Mouse (Mus musculus) limb, embryonic 10.5 days (tissue): ENCODE data around the gene Plppr3. TPM values are rescaled to one million over a fixed set of nuclear protein-coding genes. Genes with fewer than 3 reads are reported as not detected.
A peak's percentile ranks its signal among the peaks of the same experiment; 100 is the strongest.

Experiments used
- DNase-seq: peaks from one replicate; pipeline ENCODE4 v3.0.0-alpha.2; 2017; ENCODE audit warnings: low spot score
- H3K27ac ChIP-seq: fragments of 300-500 bp; sonication (generic); 2 replicates; pipeline ENCODE4 v1.5.1; 2016; ENCODE audit warnings: mild to moderate bottlenecking
- H3K27me3 ChIP-seq: fragments of 300-500 bp; sonication (generic); 2 replicates; pipeline ENCODE4 v1.6.1; 2016; ENCODE audit warnings: low read depth, mild to moderate bottlenecking; ENCODE audit not compliant: poor library complexity, severe bottlenecking
- H3K36me3 ChIP-seq: fragments of 300-500 bp; sonication (generic); 2 replicates; pipeline ENCODE4 v1.6.1; 2016; ENCODE audit warnings: mild to moderate bottlenecking, moderate library complexity
- H3K4me1 ChIP-seq: fragments of 300-500 bp; sonication (generic); 2 replicates; pipeline ENCODE4 v1.6.1; 2016
- H3K4me3 ChIP-seq: fragments of 300-500 bp; sonication (generic); 2 replicates; pipeline ENCODE4 v1.5.1; 2016; ENCODE audit warnings: mild to moderate bottlenecking, moderate library complexity
- H3K9me3 ChIP-seq: fragments of 300-500 bp; sonication (generic); replicated peaks from 2 replicates; pipeline ENCODE4 v1.6.1; 2016; ENCODE audit warnings: mild to moderate bottlenecking
- WGBS: fragments of 180-500 bp; shearing (Covaris S2); methylation state at CpG from one replicate; pipeline ENCODE4 v1.1.7; 2016; 5-methylcytosine and 5-hydroxymethylcytosine counted together
- polyA plus RNA-seq: library from polyadenylated mRNA; unstranded; fragments of >200 nt; fragmentation: Nextera tagmentation; extraction: Ambion mirVana; gene quantifications from 2 replicates; pipeline ENCODE4 v1.2.1, GENCODE M21; 2016

Plppr3 gene
- polyA plus RNA-seq = 108 and 140 TPM in 2 replicates

DNA sequence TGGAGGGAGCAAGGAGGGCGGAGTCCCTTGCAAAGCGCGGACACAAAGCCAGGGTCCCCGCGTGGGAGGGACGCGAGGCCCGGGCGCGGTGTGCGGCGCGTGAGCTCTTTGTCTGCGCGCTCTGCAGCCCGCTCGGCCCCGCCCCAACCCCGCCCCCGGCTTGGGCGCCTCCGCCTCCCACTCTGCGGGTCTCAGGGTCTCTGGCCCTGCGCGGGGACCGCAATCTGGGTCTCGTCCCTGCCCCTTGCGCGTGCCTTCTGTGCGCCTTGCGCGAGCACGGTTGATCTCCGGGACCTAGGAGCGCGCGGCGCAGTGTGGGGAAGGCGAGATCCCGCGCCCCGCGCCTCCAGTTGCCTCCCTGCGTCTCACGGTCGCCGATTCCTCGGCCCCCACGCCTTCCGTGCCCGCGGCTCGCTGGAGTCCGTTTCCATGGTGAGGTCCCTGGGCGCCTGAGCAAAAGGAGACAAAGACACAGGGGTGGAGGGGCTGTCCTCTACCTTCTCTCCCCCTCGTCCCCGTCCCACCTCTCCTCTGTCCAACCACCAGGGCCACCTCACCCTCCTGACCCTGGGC is at the start of gene Plppr3, which contains the start of gene Prtn3:
TSS of gene Plppr3 (minus strand) at position 345 of the 573 bp plus-strand sequence.
TSS of gene Prtn3 (plus strand) at position 187 of the 573 bp plus-strand sequence.
- Histone ChIP-seq H3K36me3 (peaks cover 34% of the 10 kb centered on the region), H3K9me3 (no peaks in the 10 kb centered on the region), H3K27ac (peak within 1 kb of the TSS; percentile 98), H3K4me1 (peaks cover 48% of the 10 kb centered on the region), H3K4me3 (peak within 1 kb of the TSS; percentile 88), H3K27me3 (0 out of 2 replicates have a peak, but pooled peaks cover 4% of the 10 kb centered on the region)
- peak; percentile 89 for DNase-seq
- under 1% methylated on average over 56 of the region's 57 CpGs for WGBS

DNA sequence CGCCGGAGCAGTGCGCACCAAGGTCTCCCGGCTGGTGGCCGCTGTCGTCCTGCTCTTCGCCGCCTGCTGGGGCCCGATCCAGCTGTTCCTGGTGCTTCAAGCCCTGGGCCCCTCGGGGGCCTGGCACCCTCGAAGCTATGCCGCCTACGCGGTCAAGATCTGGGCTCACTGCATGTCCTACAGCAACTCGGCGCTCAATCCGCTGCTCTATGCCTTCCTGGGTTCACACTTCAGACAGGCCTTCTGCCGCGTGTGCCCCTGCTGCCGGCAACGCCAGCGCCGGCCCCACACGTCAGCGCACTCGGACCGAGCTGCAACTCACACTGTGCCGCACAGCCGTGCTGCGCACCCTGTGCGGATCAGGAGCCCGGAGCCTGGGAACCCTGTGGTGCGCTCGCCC is 47.1 kb upstream of the Plppr3 start:
- Histone ChIP-seq H3K27me3 (peaks cover 72% of the 10 kb centered on the region), H3K4me3 (peak overlapping the region; percentile 43), H3K27ac (no peak overlapping the region; the same call in 1 of the 2 replicates), H3K4me1 (peaks cover 64% of the 10 kb centered on the region), H3K9me3 (no peaks in the 10 kb centered on the region), H3K36me3 (no peaks in the 10 kb centered on the region)
- 1% methylated on average over 34 of the region's 34 CpGs for WGBS
- peak; percentile 65 for DNase-seq

DNA sequence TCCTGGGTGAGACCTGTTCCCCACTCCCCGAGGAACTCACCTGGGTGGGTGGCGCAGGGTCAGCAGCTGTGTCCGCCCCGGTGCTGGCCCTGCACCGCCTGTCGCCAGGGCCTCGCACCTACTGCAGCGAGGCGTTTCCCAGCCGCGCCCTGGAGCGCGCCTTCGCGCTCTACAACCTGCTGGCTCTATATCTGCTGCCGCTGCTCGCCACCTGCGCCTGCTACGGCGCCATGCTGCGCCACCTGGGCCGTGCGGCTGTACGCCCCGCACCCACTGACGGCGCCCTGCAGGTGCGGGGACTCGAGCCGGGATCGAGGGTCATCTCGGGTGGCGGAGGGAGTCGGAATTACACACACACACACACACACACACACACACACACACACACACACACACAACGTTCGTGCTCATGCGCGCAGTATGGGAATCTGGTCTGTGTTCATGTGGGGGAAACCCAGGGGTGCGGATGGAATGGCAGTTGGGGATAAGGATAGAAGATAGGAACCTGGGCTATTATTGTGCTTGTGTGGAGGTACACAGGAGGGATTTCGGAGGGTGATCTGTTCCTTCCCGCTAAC is 46.6 kb upstream of the Plppr3 start, which contains the start of gene R3hdm4:
TSS of gene R3hdm4 (minus strand) at position 251 of the 578 bp plus-strand sequence.
- H3K27ac ChIP-seq = no peak within 1 kb of the TSS; the same call in 1 of the 2 replicates
- H3K9me3 ChIP-seq = no peaks in the 10 kb centered on the region
- H3K27me3 ChIP-seq = peaks cover 72% of the 10 kb centered on the region
- H3K36me3 ChIP-seq = no peaks in the 10 kb centered on the region
- peaks cover 63% of the 10 kb centered on the region for H3K4me1 ChIP-seq
- 6% methylated on average over 41 of the region's 41 CpGs for WGBS
- no peak for DNase-seq
- peak within 1 kb of the TSS; percentile 43 for H3K4me3 ChIP-seq

DNA sequence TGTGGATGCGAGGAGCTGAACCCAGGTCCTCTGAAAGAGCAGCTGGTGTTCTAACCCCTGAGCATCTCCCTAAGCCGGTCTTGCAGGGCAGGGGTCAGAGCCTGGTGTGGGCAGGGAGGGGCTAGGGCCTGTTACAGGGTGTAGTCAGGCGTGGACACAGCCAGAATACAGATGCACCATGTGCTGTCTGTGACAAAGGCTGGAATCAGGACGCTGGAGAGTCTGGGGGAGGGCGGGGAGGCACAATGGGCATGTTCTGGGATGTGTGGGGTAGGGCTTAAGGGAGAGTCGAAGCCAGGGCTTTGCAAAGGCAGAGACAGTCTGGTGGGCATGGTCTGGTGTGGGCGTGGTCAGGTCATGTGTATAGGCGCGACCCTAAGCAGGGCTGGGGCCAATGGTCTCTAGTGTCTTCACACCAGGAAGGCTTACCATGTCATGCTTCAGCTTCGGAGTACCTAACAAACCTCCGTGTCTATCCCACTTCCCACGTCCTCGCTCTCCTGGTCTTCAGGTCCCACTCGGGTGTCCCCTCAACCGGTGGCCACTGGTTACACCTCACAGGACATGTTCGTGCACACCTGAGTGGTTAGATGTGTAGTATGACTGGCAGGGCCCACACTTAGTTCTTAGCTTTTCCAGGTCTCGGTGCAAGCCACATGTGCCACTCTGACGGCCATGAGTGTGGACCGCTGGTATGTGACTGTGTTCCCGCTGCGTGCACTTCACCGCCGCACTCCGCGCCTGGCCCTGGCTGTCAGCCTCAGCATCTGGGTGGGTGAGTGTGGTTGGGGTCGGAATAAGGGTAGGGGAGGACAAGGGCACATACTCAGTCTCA is 45.8 kb upstream of the Plppr3 start:
- DNase-seq = no peak

DNA sequence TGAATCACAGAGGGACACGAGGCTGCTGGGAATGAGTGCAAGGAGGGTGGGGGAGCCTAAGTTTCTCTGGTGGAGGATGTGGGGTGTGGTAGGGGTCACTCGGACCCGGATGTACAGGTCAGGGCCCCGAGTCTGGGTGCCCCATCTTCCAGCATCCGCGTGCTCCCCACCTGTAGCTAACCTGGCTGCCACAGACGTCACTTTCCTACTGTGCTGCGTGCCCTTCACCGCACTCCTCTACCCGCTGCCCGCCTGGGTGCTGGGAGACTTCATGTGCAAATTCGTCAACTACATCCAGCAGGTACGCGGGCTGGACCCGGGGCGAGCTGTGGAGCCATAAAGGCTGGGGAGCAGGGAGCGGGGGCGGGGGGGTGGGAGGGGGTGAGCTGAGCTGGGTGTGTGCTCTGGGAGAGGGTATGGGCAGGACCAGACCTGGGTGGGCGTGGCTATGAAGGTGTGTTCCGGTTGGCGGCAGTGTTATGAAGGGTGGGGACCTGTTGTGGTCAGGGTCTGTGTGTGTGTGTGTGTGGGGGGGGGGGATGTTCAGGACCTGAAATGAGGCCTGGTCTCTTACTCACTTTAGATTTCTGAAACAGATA is 44.9 kb upstream of the Plppr3 start:
- WGBS = 5% methylated on average over 21 of the region's 21 CpGs
- H3K4me1 ChIP-seq = peaks cover 74% of the 10 kb centered on the region

More for the DNA sequence above, 45.8 kb upstream of the Plppr3 start:
- Histone ChIP-seq H3K4me3 (peak overlapping the region; percentile 43), H3K9me3 (no peaks in the 10 kb centered on the region), H3K27ac (no peak overlapping the region), H3K36me3 (no peaks in the 10 kb centered on the region), H3K4me1 (peaks cover 65% of the 10 kb centered on the region), H3K27me3 (peaks cover 72% of the 10 kb centered on the region)
- WGBS = 20% methylated on average over 26 of the region's 26 CpGs

DNA sequence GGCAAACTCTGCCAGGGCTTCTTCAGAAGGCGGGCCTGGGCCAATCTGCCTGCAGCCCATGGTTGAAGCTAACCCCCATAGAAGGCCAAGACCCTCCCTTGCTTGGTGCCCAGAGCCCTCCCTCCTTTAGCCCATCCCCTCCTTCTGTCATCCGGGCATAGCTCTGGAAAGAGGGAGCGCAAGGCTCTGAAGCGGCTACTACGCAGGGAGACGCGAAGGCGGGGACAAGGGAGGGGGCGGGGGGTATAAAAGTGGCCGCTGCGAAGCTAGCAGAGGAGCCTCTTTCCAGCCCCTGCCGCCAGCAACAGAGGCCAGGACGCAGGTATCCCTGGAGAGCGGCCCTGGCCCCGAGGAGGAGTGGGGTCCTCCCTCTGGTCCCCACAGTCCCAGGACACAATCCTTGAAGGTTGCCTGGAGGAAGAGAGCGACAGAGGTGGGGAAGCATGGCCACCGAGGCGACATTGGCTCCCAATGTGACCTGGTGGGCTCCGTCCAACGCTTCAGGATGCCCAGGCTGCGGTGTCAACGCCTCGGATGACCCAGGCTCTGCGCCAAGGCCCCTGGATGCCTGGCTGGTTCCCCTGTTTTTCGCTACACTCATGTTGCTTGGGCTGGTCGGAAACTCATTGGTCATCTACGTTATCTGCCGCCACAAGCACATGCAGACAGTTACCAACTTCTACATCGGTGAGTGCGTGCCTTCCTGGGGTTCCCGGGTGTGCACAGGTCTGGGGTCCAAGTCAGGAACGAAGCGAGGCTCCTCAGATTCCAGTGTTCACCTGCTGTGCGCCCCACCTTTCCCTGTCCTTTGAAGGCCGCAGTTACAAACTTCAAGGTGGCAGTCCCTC is 44.0 kb upstream of the Plppr3 start:
- Histone ChIP-seq H3K4me3 (peak overlapping the region; percentile 43), H3K27me3 (peaks cover 64% of the 10 kb centered on the region), H3K27ac (peak overlapping the region; percentile 14; the same call in 1 of the 2 replicates), H3K9me3 (no peaks in the 10 kb centered on the region), H3K36me3 (peaks cover 9% of the 10 kb centered on the region; the same call in 1 of the 2 replicates), H3K4me1 (peaks cover 78% of the 10 kb centered on the region)
- WGBS = 5% methylated on average over 35 of the region's 35 CpGs
- peak; percentile 52 for DNase-seq

More for the DNA sequence above, 44.9 kb upstream of the Plppr3 start:
- Histone ChIP-seq H3K4me3 (peak overlapping the region; percentile 43), H3K27ac (no peak overlapping the region), H3K27me3 (peaks cover 72% of the 10 kb centered on the region), H3K9me3 (no peaks in the 10 kb centered on the region), H3K36me3 (0 out of 2 replicates have a peak, but pooled peaks cover under 1% of the 10 kb centered on the region)
- no peak for DNase-seq

DNA sequence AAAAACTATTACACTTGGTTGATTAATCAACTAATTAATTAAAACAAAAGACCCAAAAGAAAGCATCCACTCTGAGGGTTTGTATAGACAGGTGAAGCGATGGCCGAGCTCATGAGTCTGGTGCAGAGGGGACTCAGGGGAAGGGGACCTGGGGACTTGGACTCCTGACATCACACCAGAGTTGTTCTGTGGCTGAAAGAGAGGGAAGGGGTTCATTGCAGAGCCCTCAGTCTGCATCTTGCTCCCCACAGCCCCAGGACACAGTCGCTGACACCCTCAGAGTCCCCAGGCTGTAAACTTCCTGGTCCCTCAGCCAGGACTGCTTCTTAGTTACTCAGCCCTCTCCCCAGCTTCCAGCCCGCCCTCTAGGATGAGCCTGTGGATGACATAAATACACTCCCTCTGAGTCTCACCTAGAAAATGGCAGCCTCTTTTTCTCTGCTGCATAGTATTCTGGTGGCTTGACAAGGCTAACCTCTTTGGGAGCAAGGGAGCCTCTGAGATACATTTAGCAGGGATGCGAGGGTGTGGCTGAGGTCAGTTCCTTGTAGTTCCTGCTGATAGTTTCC is 43.2 kb upstream of the Plppr3 start:
- no peak for DNase-seq
- H3K36me3 ChIP-seq = peaks cover 15% of the 10 kb centered on the region
- peaks cover 56% of the 10 kb centered on the region for H3K27me3 ChIP-seq
- H3K4me3 ChIP-seq = peak overlapping the region; percentile 82
- H3K9me3 ChIP-seq = no peaks in the 10 kb centered on the region
- no peak overlapping the region for H3K27ac ChIP-seq
- 64% methylated on average over 5 of the region's 5 CpGs for WGBS
- peaks cover 75% of the 10 kb centered on the region for H3K4me1 ChIP-seq

DNA sequence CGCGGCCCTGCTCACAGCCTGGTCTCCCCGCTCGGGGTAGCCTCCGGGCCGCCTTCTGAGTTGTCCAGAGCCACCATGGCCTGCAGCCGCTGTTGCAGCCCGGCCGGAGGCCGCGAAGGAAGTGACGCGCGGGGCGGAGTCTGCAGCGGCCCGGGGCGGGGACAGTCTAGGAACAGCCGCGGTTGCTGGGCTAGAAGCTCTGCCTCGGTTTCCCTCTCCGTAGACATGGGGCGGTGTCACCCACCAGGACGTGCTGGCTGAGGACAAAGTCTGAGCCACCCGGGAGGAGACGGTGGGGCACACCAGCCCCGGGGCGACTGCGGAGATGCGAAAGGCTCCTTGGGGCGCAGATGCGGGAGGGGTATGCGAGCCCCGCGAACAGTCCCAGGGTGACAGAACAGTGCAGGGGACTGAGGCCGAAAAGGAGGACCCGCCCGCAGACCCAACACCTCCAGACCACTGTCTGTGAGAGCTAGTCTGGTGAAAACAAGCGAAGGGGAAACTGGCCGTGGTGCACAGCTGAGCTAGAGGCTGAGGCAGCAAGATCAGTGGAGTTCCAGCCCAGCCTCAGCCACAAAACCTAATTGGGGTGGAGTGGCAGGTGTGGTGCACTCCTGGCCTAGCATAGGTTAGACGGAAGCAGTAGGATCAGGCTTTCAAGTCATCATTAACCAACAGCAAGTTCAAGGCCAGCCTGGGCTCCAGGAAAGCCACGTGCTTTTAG is 42.5 kb upstream of the Plppr3 start, which contains the start of gene Kiss1r:
TSS of gene Kiss1r (plus strand) at position 164 of the 724 bp plus-strand sequence.
- Histone ChIP-seq H3K9me3 (no peaks in the 10 kb centered on the region), H3K4me3 (peak within 1 kb of the TSS; percentile 82), H3K27ac (peak within 1 kb of the TSS; percentile 93), H3K27me3 (peaks cover 49% of the 10 kb centered on the region), H3K36me3 (peaks cover 22% of the 10 kb centered on the region), H3K4me1 (peaks cover 75% of the 10 kb centered on the region)
- peak; percentile 93 for DNase-seq
- WGBS = 3% methylated on average over 42 of the region's 42 CpGs

DNA sequence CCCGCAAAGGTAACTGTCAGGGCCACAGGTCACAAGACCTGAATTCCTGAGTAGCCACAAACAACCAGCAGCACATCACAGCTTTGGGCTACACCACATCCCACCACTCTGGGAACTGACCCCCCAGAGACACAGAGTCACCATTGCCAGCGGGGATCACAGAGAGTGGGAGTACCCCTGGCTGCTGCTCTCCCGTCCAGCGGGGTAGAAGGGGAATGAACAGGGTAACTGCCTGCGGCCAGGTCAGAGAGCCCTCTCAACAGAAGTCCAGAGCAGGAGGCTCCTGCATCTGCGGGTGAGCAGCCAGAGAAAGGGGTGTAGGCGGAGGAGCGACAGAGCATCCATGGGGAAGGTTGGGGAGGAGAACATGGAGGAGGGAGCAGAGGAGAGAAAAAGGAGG is 41.6 kb upstream of the Plppr3 start:
- H3K36me3 ChIP-seq = peaks cover 31% of the 10 kb centered on the region
- WGBS = 11% methylated on average over 8 of the region's 8 CpGs
- peaks cover 67% of the 10 kb centered on the region for H3K4me1 ChIP-seq
- H3K27me3 ChIP-seq = peaks cover 40% of the 10 kb centered on the region
- no peak for DNase-seq
- no peaks in the 10 kb centered on the region for H3K9me3 ChIP-seq
- H3K27ac ChIP-seq = peak overlapping the region; percentile 93
- peak overlapping the region; percentile 82 for H3K4me3 ChIP-seq

DNA sequence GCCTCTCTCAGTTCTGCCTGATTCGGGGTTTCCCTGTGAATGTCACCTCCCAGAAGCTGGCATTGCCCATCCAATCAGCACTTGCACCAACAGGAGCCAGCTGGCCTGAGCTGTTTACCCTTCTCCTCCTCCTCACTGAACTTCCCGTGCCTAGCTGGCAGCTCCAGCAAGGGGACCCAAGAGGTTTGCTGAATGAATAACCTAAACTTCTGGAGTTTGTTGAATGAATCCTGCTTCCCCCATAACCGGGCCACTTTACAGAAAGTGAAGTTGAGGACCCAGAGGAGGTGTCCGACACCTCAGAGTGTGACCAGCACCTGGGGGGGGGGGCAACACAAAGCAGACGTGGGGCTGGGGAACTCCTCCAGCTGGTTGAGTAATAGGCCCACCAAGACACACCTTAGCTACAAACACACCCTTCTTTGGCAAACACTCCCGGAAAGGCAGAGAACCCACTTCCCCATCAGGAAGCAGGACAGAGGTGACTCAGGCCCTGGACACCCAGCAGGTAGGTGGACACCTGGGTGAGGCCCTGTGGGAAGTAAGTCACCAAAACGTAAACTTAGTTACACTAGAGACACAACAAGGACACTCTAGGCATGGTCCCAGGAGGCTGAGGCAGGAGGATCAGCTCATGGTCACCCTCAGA is 40.6 kb upstream of the Plppr3 start:
- 72% methylated on average over 7 of the region's 7 CpGs for WGBS

More for the DNA sequence above, 40.6 kb upstream of the Plppr3 start:
- H3K9me3 ChIP-seq = no peaks in the 10 kb centered on the region
- DNase-seq = no peak
- peaks cover 57% of the 10 kb centered on the region for H3K4me1 ChIP-seq
- peak overlapping the region; percentile 82; the same call in 1 of the 2 replicates for H3K4me3 ChIP-seq
- H3K27ac ChIP-seq = no peak overlapping the region
- H3K27me3 ChIP-seq = peaks cover 30% of the 10 kb centered on the region
- peaks cover 39% of the 10 kb centered on the region for H3K36me3 ChIP-seq
